Mouse (Mus musculus) forebrain, embryonic 11.5 days (tissue): ENCODE measurements at regions not wholly inside any gene's neighbourhood (a gene's known extent, or its start where the extent isn't known, plus 50 kb on each side); places are given as distances from the start of the nearest gene placed in this dataset.
"Not testable (repeated sequence)": the region's sequence is repeated elsewhere in the genome, so short reads cannot be mapped to it uniquely, and the experiment has no call there.

ENCODE experiments used
- ATAC-seq: fragments of 200-750 bp; cut with Nextera tagmentation; replicated peaks from 2 replicates; pipeline ENCODE4 v1.8.0; 2017; ENCODE audit warnings: moderate TSS enrichment; ENCODE audit not compliant: low FRiP score
- DNase-seq: peaks from one replicate; pipeline ENCODE4 v3.0.0-alpha.2; 2017; ENCODE audit warnings: low spot score
- H3K27ac ChIP-seq: fragments of 300-500 bp; sonication (generic); 2 replicates; pipeline ENCODE4 v1.5.1; 2014; ENCODE audit warnings: low read depth, low read length
- H3K27me3 ChIP-seq: fragments of 300-500 bp; sonication (generic); 2 replicates; pipeline ENCODE4 v1.6.1; 2014; ENCODE audit warnings: mild to moderate bottlenecking, low read length, mixed read lengths; ENCODE audit not compliant: control insufficient read depth, insufficient read depth
- H3K36me3 ChIP-seq: fragments of 300-500 bp; sonication (generic); 2 replicates; pipeline ENCODE4 v1.6.1; 2014; ENCODE audit warnings: mild to moderate bottlenecking, low read length, moderate library complexity, mixed read lengths; ENCODE audit not compliant: control insufficient read depth, insufficient read depth
- H3K4me1 ChIP-seq: fragments of 300-500 bp; sonication (generic); replicated peaks from 2 replicates; pipeline ENCODE4 v1.6.1; 2014; ENCODE audit warnings: low read length, mixed read lengths; ENCODE audit not compliant: control insufficient read depth, insufficient read depth
- H3K4me2 ChIP-seq: fragments of 300-500 bp; sonication (generic); 2 replicates; pipeline ENCODE4 v1.6.1; 2014; ENCODE audit warnings: low read depth, mild to moderate bottlenecking, low read length, moderate library complexity, mixed read lengths; ENCODE audit not compliant: severe bottlenecking
- H3K4me3 ChIP-seq: fragments of 300-500 bp; sonication (generic); 2 replicates; pipeline ENCODE4 v1.5.1; 2014; ENCODE audit warnings: low read depth, low read length
- H3K9ac ChIP-seq: fragments of 300-500 bp; sonication (generic); 2 replicates; pipeline ENCODE4 v1.6.1; 2014; ENCODE audit warnings: low read length
- H3K9me3 ChIP-seq: fragments of 300-500 bp; sonication (generic); 2 replicates; pipeline ENCODE4 v1.6.1; 2016; ENCODE audit warnings: low read length, mixed read lengths; ENCODE audit not compliant: control insufficient read depth
- WGBS: fragments of 180-500 bp; shearing (Covaris S2); extraction: QIAGEN DNeasy Blood & Tissue Kit; methylation state at CpG from one replicate; pipeline ENCODE4 v1.1.7; 2014; 5-methylcytosine and 5-hydroxymethylcytosine counted together

DNA sequence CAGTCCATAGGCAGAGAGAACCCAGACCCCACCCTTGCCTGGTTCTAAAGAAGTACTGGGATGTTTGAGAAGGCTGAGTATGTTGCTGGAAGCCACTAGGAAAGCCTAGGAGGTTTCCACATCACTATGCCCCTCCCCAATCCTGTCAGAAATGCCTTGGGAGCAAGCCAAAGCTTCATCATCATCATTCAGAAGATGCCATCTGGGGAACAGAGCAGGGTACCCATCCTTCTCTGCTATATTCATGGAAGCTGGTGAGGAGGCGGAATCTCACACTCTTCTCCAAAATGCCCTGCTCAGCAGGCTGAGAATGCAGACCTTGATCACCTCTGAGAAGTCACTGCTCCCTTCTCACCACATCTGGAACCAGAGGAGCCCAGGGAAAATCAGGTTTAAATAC, 200.7 kb downstream of the Plxna1 start:
- Histone ChIP-seq H3K4me1 (peaks cover 2% of the 10 kb centered on the region; the same call in 1 of the 2 replicates), H3K27me3 (no peaks in the 10 kb centered on the region), H3K9me3 (no peaks in the 10 kb centered on the region), H3K36me3 (no peaks in the 10 kb centered on the region), H3K4me3 (no peak overlapping the region), H3K9ac (no peak overlapping the region), H3K27ac (no peak overlapping the region), H3K4me2 (no peak overlapping the region)
- ATAC-seq (no peak), DNase-seq (no peak)
- 95% methylated on average over 1 of the region's 1 CpGs for WGBS

DNA sequence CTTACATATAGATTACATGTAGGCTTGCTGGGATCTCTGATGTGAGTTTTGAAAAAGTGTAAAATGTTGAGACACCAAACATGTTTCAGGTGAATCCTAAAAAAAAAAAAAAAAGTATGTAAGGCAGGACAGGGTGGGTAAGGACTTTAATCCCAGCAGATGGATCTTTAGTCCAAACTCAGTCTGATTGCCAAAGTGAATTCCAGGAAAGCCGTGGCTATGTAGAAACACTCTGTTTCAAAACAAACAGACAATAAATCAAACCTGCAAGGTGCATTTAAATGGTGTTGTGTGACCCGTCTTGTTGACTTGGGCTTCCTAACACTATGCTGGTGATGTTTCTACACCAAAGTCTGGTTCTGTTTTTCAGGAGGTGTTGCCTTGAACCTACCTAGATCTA, 192.9 kb downstream of the Plxna1 start:
- Histone ChIP-seq H3K27me3 (no peaks in the 10 kb centered on the region), H3K4me2 (no peak overlapping the region), H3K4me3 (no peak overlapping the region), H3K9ac (no peak overlapping the region), H3K27ac (no peak overlapping the region), H3K36me3 (no peaks in the 10 kb centered on the region), H3K4me1 (no peaks in the 10 kb centered on the region), H3K9me3 (no peaks in the 10 kb centered on the region)
- 88% methylated on average over 2 of the region's 2 CpGs for WGBS
- no peak for ATAC-seq
- DNase-seq, result no peak

DNA sequence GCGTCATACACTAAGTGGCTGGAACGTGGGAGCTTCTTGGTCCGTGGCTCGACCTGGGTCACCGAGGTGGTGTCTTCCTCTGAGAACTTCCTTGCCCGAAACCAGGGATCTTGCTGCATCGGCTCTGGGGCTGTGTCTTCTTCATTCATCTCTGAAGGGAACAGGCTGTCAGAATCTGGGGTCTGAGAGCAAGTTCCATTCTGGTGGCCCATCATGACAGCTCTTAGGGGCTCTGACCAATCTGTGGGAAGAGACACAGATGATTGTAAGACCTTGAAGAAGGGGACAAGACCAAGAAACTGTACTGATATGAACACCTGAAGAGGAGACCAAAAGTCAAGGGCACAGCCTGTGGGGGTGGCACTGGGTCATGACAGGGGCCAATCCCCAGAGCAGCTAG, 177.5 kb downstream of the Plxna1 start:
- not testable (repeated sequence) for H3K27ac ChIP-seq, H3K4me2 ChIP-seq, DNase-seq, H3K27me3 ChIP-seq, H3K9ac ChIP-seq, H3K9me3 ChIP-seq, H3K4me3 ChIP-seq, ATAC-seq, H3K36me3 ChIP-seq, H3K4me1 ChIP-seq
- WGBS, result no CpG with 5 or more reads among the region's 7 CpGs

DNA sequence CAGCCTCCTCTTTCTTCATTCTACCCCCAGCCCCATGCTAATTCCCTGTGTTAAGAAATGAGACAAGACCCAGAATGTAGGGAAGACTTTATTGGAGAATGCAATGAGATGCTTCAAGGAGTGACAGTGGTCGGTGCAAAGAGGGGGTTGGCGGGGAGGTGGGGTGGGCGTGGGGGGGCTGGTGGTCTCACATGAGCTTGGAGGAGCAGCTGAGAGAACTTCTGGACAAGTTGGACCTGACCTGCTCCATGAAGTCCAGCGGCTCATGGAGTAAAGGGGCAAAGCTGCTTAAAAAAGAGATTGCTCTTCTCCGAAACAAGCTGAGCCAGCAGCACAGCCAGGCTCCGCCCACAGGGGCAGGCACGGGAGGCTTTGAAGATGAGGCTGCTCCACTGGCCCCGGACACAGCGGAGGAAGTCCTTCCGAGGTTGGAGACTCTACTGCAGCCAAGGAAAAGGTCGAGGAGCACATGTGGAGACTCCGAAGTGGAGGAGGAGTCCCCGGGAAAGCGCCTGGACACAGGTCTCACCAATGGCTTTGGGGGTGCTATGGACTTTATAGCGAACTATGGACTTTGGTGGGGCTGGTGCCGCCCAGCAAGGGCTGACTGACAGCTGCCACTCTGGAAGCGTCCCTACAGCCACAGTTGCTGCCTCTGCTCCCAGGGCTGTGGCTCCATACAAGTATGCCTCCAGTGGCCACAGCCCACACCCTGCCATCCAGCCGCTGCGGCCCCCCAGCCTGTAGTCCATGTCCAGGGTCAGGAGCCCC, 161.7 kb downstream of the Plxna1 start:
- H3K36me3 ChIP-seq, H3K4me1 ChIP-seq, H3K9ac ChIP-seq, H3K27ac ChIP-seq, H3K9me3 ChIP-seq, H3K27me3 ChIP-seq: not testable (repeated sequence)
- 9% methylated on average over 19 of the region's 19 CpGs for WGBS
- Histone ChIP-seq H3K4me3 (0 out of 2 replicates have a peak overlapping the region, but pooled peaks have one; percentile 2), H3K4me2 (peak overlapping the region; percentile 37; the same call in 1 of the 2 replicates)
- DNase-seq (peak; percentile 28), ATAC-seq (0 out of 2 replicates have a peak, but pooled peaks have one; percentile 53)

DNA sequence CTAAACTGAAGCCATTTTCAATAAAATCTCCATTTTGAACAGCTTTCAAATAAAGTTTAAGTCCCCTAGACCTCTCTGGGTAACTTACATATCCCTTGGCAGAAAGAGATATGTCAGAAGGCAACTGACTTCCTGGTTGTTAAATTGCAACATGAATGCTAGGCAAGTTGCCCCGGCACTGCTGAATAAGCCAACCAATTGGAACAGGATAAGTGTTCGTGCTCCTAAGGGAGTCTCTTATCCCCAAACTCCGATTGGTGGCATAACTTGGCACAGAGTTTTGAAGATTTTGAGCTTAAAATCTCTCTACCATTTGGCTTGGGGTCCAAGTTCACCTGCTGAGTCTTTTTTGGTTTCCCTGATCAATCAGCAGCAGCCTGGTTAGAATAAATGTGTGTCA, 147.4 kb downstream of the Plxna1 start:
- Histone ChIP-seq H3K4me3 (no peak overlapping the region), H3K27ac (no peak overlapping the region), H3K4me1 (no peaks in the 10 kb centered on the region), H3K36me3 (no peaks in the 10 kb centered on the region), H3K27me3 (no peaks in the 10 kb centered on the region), H3K9me3 (no peaks in the 10 kb centered on the region), H3K4me2 (no peak overlapping the region), H3K9ac (no peak overlapping the region)
- DNase-seq (no peak), ATAC-seq (no peak)
- WGBS, result 72% methylated on average over 3 of the region's 3 CpGs

DNA sequence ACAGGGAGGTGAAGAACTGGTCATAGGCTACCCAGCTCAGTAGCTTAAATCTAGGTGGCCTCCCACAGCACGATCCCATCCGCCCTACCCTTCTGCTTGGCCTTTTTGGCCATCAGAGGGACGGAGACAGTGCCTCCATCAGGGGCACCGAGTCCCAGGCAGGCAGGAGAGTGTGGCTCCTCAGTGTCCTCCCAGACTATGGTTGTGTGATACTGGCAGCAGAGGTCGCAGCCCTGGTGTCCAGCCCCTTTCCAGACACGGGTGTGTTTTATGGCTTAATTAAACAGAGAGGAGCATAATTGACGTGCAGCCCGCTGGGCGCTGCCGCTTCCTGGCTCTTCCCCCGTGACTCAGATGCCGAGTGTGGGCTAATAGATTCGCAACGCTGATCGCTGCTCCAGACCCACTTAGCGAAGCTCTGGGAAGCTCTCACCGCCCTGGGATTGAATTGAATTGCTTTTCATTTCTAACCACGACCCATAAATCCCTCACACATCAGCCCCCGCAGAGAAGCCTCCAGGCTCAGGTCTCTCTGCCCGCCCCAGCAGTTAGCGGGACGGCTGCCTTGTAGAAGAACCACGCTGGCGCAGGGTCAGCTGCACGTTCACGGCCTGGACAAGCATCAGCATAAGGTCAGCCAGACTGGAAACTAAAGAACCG, 126.9 kb downstream of the Plxna1 start:
- WGBS, result 17% methylated on average over 27 of the region's 27 CpGs
- Histone ChIP-seq H3K4me2 (peak overlapping the region; percentile 37), H3K4me1 (peaks cover 2% of the 10 kb centered on the region; the same call in 1 of the 2 replicates), H3K27ac (peak overlapping the region; percentile 51; the same call in 1 of the 2 replicates), H3K36me3 (no peaks in the 10 kb centered on the region), H3K9ac (peak overlapping the region; percentile 20; the same call in 1 of the 2 replicates), H3K9me3 (no peaks in the 10 kb centered on the region), H3K4me3 (no peak overlapping the region), H3K27me3 (no peaks in the 10 kb centered on the region)
- ATAC-seq (peak; percentile 53), DNase-seq (peak; percentile 71)

DNA sequence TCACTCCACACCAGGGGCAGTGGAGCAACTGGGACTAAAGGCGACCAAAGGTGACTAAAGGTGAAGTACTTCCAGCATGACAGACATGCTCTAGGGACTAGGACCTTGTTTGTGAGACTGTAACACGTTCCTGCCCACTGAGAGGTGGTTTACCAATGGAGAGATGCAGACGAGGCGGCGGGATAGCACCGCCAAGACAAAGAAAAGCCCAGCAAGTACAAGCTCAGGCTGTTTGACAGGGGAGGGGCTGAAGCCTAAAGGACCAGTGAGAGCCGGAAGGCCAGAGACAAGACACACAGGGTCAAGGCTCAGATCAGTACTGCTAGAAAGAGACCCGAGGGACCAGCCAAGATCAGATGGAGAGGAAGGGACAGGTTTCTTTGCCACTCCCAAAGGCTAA, 126.2 kb downstream of the Plxna1 start:
- H3K27me3 ChIP-seq, result no peaks in the 10 kb centered on the region
- ATAC-seq, result no peak
- no peaks in the 10 kb centered on the region for H3K9me3 ChIP-seq
- H3K27ac ChIP-seq, result peak overlapping the region; percentile 51; the same call in 1 of the 2 replicates
- WGBS, result 8% methylated on average over 8 of the region's 8 CpGs
- H3K4me2 ChIP-seq, result peak overlapping the region; percentile 37; the same call in 1 of the 2 replicates
- peaks cover 3% of the 10 kb centered on the region; the same call in 1 of the 2 replicates for H3K4me1 ChIP-seq
- no peak overlapping the region for H3K4me3 ChIP-seq
- H3K36me3 ChIP-seq, result no peaks in the 10 kb centered on the region
- H3K9ac ChIP-seq, result no peak overlapping the region
- no peak for DNase-seq

DNA sequence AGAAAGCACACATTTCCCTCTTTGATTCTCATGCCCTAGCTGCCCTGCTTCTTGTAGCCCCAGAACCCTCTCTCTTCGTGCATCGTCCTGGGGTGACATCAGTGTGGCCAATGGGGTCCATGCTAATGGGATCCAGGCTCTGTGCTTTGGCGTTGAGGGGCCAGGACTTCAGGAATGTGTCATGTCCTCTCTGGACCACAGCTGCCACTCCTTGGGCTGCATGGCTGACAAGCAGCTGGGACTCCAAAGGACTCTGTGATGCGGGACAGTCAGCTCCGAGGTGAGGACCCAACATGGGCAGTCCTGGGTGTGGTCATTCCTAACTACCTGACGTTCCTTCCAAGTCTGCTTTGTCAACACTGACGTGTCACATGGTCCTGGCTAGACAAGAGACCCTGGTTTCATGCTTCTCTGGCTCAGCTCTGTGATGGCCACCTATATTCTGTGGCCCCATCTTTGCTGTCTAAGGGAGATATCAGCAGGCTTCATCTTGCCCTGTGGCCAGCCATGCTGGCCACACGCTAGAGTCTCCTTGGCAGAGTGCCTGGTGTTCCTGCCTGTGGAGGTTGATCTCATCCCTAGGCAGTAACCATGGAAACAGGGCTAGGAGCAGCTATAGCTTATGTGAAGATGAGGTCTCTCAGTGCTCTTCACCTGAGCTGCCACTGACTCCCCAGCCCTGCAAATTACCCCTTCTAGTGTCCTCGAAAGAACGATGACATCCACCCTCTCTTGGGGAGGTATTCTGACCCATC, 125.4 kb downstream of the Plxna1 start:
- Histone ChIP-seq H3K36me3 (no peaks in the 10 kb centered on the region), H3K4me3 (no peak overlapping the region), H3K27me3 (no peaks in the 10 kb centered on the region), H3K9me3 (no peaks in the 10 kb centered on the region), H3K9ac (no peak overlapping the region), H3K4me1 (peaks cover 3% of the 10 kb centered on the region; the same call in 1 of the 2 replicates), H3K27ac (no peak overlapping the region), H3K4me2 (no peak overlapping the region)
- DNase-seq, result no peak
- no peak for ATAC-seq
- 87% methylated on average over 10 of the region's 10 CpGs for WGBS
